Mouse (Mus musculus): Measurements from ENCODE around the gene Epha4. TPM values are rescaled to one million over a fixed set of nuclear protein-coding genes. Genes with fewer than 3 reads are reported as not detected.

Gene Epha4
- total RNA-seq, 2 experiments from 2014 or later = 0.09 to 0.77 TPM

DNA sequence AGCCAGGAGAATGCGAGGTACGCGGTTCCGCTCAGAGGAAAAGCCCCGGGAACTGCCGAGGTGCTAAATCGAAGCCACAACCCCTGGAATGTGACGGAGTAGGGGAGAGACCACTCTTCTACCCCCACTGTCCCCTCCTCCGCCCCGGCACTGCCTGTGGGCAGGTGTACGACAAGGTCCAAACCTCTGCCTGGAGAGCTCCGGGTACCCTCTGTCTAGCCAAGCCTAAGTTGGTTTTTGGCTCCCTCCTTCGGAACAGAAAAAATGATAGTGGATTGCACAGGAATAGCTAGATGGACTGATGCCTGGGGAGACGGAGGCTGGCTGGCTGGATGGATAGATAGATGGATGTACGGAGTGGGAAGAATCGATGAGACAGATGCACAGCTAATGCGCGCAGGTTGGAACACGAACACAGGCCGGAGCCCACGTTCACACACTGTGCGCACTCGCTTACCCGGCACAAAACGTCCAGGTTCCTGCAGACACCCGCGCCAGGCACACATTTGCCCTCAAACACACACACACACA lies 1.4 kb downstream of the Epha4 start:
- no peak for ATAC-seq (replicated peaks; ENCODE audit: low FRiP score, poor library complexity, severe bottlenecking)

DNA sequence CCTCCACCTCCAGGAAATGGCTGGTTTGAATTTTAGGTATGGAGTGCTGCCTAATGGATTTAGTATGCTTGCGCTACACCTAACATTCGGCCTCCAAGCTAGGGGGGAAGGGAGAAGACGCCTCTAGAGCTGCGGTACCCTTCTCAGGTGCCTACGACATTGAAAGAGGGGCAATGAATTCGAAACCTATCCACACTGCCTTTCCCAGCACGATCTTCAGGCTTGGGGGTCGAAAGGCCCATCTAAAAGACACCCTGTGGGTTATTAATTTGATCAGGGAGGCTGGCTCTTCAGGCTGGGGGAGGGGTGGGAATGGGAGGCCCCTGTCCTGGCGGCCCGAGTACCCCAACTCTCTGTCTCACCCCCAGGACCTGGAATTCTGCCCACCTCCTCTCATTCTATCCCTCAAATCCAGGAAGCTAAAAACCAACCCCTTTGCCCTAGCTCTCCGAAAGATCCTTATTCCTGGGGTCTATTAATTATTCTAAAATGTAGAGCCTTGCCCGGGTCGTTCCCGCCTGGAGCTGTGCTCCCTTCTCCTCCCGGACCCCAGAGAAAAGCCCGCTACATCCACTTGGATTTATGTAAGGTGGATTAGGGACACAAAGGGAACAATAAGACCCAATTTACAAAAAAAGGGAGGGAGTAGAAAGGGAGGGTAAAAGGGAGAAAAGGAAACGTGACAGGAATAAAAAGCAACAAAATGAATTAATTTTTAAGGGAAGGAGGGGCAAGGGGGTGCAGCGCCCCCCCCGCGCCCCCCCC lies 2.3 kb downstream of the Epha4 start:
- no peak for ATAC-seq (replicated peaks; ENCODE audit: low FRiP score, poor library complexity, severe bottlenecking)

DNA sequence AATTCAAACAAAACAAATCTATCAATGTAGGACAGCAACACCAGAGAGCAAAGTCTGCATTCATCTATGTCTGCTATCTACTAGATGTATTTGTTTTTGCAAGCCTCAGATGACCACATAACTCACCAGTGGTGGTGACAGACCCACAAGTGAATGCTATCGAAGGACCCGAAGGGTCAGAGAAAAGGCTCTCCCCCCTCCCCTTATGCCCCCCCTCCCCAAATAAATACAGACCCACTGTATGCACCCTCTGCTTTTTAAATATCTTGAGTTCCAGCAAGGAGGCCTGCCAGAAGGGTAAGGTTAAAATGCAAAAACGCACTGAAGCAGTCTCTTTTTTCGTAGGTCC lies 2.9 kb downstream of the Epha4 start:
- no peak for ATAC-seq (replicated peaks; ENCODE audit: low FRiP score, poor library complexity, severe bottlenecking)

DNA sequence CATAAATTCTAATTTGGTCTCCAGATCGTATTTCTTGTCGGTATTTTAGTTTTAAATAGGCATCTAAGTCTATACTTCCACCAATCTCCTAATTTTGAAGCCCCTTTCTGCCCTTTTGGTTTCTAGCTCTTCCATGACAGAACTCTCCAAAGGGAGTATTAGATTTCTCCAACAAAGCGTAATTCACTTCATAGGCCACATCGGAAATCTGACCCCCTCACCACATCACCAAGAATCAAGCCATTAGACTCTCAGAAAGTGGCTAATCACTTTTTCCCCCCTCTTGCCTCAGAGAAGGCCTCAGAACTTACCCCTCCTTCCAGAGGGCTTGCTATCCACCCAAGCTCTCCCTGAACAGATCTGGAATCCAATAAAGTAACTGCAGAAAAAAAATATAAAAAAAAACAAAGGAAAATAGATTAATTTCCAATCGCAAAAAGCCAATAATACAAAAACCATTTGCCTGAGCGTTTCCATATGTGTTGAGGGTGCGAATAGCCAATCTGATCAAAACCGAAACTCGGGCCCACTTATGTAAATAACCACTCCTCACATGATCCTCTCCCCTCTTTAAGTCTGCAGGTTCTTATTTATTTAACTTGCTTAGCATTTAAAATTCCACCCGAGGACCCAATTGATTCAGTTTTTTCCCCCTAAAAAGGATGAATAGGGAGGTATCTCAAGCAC lies 3.4 kb downstream of the Epha4 start:
- ATAC-seq (replicated peaks; ENCODE audit: low FRiP score, poor library complexity, severe bottlenecking) = no peak

DNA sequence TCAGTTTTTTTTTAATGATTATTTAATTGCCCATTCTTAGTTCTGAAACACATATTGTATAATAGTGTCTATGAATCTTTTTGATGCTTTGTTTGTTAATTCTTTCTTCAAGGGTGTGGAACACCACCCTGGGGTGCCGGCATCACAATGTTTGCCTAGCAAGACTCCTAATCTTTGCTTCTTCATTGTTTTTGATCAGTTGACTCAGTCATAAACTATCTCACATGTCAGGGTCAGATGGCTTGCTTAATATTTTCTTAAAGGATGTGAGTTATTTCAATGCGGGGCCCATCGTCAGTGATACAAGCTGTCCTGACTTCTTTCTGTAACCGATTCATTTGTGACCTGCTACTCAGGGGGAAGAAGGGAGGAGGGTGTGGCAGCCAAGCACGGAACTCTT lies 4.3 kb downstream of the Epha4 start:
- ATAC-seq (replicated peaks; ENCODE audit: low FRiP score, poor library complexity, severe bottlenecking) = no peak

DNA sequence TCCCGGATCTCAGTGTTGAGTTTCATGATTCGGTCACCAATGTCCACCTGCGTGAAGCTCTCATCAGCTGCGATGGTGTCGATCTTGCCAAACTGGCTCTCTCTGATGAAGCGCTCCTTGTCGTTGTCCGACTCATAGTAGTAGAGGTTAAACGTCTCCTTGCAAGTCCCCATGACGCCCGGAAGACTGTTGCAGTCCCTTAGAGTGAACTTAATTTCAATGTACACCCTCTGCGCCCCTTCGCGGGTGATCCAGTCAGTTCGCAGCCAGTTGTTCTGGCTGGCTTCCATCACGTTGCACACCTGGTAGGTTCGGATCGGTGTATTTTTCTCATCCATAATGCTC lies 8.1 kb downstream of the Epha4 start:
- no peak for ATAC-seq (replicated peaks; ENCODE audit: low FRiP score, poor library complexity, severe bottlenecking)

DNA sequence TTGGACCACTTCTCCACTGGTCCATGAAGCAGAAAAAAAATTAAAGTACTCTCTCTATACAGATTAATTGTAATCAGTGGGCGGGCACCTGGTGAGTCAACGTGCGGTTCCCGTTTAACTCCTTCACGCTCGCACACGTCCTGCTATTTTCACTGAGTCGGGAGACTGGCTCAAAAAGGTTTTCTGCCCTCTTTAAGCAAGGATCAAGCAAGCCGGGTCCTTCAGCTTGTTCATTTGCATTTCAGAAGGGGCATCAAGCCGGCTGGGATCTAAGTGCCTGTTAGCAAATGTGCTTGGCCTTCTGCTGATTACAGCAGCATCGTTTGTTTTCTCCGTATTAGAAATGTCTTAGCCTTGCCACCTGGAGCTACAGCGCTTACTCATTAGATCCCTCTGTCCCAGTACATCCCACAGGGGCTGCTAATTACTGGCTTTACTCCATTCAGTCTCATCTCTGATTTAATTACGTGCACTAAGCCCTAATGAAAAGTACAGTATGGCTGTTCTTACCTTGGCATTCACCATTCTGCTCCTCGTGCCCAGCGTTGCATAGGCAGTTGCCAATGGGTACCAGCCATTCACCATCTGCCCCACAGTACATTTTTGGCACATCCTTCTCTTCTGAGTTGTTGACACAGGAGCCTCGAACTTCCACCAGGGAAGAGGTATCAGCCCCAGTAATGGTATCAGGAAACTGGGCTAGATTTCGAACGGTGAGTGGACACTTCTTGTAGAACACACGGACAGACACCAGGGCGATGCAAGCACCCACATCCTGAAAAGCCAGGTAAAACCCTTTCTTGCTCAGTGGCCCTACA lies 8.6 kb downstream of the Epha4 start:
- ATAC-seq (replicated peaks; ENCODE audit: low FRiP score, poor library complexity, severe bottlenecking) = no peak

DNA sequence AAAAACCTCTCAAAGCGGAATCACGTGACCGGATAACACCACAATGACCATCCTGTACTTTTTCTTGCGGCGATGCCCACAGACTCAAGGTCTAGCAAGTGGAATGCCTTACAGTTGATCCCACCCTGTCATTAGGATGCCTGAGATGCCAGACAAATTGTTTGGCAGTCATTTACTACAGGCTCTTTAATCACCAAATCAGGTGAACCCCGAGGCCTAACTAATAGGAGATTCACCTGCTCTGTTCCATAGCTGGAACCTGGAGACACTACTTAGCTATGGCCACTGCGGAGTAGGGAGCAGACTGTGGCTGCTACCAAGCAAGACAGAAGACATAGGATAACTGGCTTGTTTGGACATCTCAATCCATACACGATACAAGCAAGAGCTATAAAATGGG lies 9.6 kb downstream of the Epha4 start:
- no peak for ATAC-seq (replicated peaks; ENCODE audit: low FRiP score, poor library complexity, severe bottlenecking)

DNA sequence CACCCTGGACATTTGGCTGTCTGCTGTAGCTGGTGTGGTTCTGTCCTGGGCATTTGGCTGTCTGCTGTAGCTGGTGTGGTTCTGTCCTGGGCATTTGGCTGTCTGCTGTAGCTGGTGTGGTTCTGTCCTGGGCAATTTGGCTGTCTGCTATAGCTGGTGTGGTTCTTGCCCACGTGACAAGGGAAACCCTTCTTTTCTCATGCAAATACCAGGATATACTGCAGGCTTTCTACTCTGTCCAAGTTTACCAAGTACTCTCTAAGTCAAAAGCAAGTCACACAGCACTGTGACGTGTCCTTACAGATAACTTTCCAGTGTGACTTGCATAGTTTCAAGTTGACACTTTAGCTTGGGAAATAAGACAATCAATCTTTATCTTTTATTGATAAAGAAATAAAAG lies 10.1 kb downstream of the Epha4 start:
- no peak for ATAC-seq (replicated peaks; ENCODE audit: low FRiP score, poor library complexity, severe bottlenecking)

DNA sequence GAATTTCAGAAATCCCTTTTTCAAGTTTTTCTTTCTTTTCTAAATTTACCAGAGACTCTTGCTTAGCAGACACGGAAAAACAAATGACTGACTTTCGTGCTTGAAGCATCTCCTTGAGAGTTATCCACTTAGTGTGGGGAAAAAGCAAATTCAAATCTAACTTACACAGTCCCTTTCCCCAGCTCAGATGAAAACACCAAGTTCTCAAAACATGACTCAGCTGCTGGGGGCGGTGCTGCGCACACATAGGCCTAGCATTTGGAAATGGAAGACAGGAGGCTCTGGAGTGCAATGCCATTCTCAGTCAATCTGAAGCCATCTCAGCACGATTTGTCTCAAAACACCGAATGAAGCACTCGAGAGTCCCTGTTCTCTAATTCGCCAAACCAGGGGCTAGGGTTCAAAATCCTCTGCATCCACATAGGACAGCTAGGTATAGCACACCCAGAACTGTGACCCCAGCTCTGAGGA lies 11.1 kb downstream of the Epha4 start:
- no peak for ATAC-seq (replicated peaks; ENCODE audit: low FRiP score, poor library complexity, severe bottlenecking)

DNA sequence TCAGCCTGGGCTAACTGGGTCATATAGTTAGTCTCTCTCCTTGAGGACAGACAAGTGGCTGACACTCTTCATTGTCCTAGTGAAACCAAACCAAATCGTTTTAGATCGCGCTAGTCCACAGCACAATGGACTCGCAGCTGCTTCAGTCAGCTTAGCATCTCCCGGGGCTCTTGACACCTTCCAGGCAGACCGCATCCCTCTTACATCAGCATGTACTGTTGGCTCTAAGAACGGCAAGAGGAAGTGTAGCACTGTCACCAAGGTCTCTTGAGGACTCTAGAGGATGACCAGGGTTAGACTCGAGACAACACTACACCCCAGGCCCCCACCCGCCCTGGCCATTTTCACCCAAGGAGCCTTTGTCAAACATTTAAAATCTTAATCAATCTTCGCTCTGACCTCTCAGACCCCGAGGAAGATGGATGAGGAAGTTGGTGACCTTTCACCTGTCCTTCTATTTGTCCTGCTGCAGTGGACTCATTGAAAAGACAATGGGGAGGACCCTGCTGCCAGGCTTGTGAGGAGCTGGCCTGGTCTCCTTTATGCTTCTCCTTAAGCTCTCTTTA lies 12.3 kb downstream of the Epha4 start:
- ATAC-seq (replicated peaks; ENCODE audit: low FRiP score, poor library complexity, severe bottlenecking) = no peak

DNA sequence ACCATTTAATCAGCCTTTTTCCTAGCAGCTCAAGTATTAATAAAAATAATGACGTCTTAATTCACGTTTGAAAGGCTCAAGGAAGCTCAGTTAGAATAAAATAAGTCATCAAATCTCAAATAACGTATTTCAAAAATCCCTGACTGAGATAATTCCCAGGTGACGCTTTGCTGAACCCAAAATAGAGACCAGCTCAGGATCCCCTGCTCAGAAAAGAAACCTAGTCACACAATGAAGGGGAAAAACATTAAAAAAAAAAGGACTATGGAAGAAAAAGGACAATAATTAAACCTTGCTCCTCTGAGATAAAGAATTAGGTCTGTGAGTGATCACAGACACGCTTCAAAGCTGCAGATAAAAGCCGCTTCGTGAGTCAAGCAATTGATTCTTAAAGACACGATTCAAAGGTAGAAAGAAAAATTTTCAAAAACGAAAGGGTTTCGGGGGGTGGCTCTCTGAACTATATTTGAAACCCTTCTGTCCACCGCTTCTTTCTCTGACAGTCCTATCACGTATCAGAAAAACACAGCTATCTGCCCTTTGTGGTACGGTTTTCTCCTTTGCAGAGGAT lies 13.4 kb downstream of the Epha4 start:
- no peak for ATAC-seq (replicated peaks; ENCODE audit: low FRiP score, poor library complexity, severe bottlenecking)

DNA sequence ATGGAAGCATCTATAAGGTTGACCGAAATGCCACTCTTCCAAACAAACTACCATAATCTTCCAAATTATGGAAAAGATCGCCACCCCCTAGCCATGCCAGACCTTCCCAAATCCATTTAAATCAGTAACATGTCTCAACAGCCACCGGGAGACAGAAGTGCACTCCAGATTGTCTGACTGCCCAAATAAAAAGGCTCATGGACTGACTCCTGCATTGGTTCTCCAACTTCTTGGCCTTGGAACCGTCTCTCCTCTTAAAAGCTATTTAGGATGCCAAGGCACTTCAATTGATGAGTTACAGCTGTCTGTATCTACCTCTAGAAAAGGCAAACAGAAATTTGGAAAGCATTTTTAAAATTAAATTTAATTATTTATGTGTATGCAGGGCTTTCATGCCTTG lies 17.4 kb downstream of the Epha4 start:
- ATAC-seq (replicated peaks; ENCODE audit: low FRiP score, poor library complexity, severe bottlenecking) = no peak

DNA sequence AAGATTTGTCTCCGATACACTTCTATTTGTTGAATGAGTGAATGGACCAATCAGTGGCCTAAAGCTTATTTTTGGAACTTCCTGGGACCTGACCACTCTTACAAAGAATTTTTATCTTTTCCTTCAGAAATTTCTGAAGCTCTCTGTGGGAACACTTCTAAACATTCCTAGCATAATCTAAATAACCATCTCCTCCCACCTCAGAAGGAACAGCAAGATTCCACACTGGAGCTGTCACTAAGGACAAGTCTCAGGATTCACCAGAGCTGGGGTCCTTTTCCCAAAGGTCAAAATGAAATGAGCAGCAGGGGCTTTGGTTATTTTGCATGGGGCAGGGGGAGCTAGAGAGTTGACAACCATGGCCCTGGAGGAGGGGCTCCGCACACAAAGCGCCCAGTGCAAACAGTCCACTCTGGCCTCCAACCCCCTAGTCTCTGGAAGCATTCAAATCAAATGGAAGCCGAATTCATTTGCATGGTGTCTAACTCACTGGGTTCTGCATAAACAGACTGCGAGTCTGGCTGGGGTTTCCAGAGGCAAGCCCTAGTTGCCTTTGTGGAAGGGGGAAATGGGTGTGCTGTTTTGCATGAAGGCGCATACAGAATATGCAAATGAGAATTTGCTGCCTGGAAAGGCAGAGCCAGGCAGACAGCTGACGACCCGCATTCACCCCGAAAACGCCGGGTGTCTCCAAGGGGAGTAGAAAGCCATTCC lies 18.3 kb downstream of the Epha4 start:
- ATAC-seq (replicated peaks; ENCODE audit: low FRiP score, poor library complexity, severe bottlenecking) = no peak

DNA sequence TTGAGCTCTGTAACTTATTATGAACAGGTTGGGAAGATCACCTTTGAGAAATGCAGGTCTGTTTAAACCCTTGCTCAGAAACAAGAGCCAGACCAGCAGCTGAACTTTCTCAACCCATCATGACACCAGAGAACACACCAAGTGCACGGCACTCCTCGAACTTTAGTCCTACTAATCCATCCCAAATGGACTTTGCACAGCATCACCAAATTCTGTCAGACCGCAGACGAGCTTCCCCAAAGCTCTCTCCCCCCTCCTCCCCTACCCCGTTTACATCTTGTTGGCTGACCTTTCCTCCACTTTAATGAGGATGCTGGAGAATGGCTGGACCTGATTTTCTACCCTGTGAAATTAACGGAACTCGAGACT lies 19.1 kb downstream of the Epha4 start:
- no peak for ATAC-seq (replicated peaks; ENCODE audit: low FRiP score, poor library complexity, severe bottlenecking)

DNA sequence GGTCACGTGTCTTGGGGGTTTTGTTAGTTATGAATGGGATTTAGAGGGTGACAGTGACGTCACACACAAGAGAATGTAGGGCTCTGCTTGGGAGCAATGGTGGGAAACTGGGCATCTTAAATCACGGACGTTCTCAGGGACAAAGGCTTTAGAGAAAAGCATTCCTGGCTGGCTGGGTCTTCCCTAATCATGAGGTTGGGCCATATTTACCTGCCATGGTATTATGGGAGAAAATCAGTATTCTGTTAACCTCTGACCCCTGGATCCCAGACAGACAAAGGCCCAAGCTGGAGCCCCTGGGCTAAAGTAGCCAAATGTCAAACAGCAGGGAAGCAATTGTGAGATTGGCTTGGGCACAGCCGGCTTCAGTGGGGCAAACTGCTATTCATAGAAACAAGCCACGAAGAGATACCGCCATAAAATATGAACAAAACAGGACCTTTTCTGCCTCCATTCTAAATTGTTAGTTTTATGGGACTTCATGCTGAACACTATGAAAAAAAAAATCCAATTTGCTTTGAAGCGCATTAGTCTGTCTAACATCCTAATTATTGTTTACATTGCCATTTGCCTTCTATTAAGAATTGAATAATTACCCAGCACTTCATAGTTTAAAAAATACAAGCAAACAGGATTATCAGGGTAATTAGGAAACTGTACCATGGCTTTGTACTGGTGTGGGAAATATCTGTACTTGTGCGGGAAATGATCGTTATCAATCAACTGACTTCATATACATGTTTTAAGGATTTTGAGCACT lies 19.7 kb downstream of the Epha4 start:
- no peak for ATAC-seq (replicated peaks; ENCODE audit: low FRiP score, poor library complexity, severe bottlenecking)

DNA sequence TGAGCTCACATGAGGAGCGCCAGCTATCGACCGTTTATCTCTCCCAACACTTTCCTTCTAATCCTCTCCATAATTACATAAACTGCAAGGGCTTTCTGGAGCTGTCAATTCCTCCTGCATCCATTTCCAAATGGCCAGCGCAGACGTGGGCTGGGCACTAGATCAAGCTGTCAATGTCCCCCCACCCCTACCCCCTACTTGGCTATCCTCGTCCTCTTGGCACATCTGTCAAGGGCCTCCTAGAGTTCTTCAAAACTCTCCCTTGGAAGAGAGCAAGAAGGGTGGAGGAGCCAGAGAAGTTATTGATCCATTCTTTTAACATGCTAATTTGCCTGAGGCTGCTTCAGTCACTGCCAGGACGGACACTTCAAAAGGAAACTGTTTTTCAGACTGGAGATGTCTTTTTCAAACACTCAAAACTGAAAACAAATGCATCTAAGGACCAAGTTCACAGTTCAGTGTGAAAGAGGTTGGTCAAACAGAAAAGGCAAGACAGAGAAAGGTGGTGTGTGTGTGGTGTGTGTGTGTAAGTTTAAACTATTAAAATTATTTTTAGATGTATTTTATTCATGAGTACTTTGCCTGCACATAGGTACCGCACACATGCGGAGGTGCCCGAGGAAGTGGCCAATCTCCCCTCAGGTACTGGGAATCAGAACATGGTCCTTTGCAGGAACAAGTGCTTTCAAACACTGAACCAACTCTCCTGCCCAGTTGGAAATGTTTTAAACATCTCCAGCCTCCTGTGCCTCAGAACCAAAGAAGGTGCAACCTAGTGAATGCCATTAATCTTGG lies 20.9 kb downstream of the Epha4 start:
- ATAC-seq (replicated peaks; ENCODE audit: low FRiP score, poor library complexity, severe bottlenecking) = no peak

DNA sequence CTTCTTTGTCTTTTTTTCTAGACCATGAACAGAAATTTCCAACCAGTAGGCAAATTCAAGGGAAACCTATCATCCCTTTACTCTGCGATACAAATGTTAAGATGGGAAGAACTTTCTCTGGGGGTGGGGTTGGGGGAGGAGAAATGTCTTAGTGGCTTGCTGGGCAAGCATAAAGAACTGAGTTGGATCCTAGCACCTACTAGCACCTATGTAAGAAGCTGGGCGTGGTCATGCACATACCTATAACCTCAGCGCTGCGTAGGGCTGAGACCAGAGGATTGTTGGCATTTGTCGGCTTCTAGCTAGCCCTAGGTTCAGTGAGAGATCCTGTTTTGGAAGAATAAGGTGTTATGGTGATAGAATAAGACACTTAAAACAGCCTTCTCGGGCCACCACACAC lies 24.7 kb downstream of the Epha4 start:
- ATAC-seq (replicated peaks; ENCODE audit: low FRiP score, poor library complexity, severe bottlenecking) = no peak

All from erythroblast, adult 5-6 weeks (primary cell).